ENCODE assay signal across 11 mouse cellular contexts in genomic region chr4:135248250-135249018, GRCm38 (mm10). TPM values are rescaled to one million over a fixed set of nuclear protein-coding genes. Genes with fewer than 3 reads are reported as not detected.
A peak's percentile ranks its signal among the peaks of the same experiment; 100 is the strongest.
DNase-seq lines count a peak whose midpoint lies in the region; ATAC-seq lines count a peak whose summit lies in the region.
"Had no signal": no experiment of that assay in that cellular context is flagged by ENCODE, and none has a peak within 500 bp of the region (broad histone marks: within the 10 kb centered on the region; RNA-seq: fewer than 3 reads in every experiment).

No protein-coding gene starts in this region.

- H3K4me1 ChIP-seq in embryonic facial prominence, embryonic 12.5 days: peaks cover 44% of the 10 kb centered on the region
- H3K4me1 ChIP-seq in embryonic facial prominence, embryonic 10.5 days: peaks cover 39% of the 10 kb centered on the region
- peaks cover 41% of the 10 kb centered on the region for H3K4me1 ChIP-seq in embryonic facial prominence, embryonic 13.5 days

- no peak overlapping the region for H3K4me2 ChIP-seq in embryonic facial prominence, embryonic 12.5 days (replicated peaks)
- H3K4me2 ChIP-seq in embryonic facial prominence, embryonic 13.5 days: no peak overlapping the region
- H3K4me2 ChIP-seq: embryonic facial prominence, embryonic 15.5 days had no signal

- peaks cover 6% of the 10 kb centered on the region for H3K9me3 ChIP-seq in embryonic facial prominence, embryonic 12.5 days
- peaks cover 4% of the 10 kb centered on the region; the same call in 1 of the 2 replicates for H3K9me3 ChIP-seq in embryonic facial prominence, embryonic 10.5 days
- no peaks in the 10 kb centered on the region for H3K9me3 ChIP-seq in embryonic facial prominence, embryonic 13.5 days
- H3K9me3 ChIP-seq: embryonic facial prominence, embryonic 15.5 days had no signal

- 0 out of 2 replicates have a peak overlapping the region, but pooled peaks have one; percentile 12 for H3K27ac ChIP-seq in embryonic facial prominence, embryonic 12.5 days
- no peak overlapping the region for H3K27ac ChIP-seq in embryonic facial prominence, embryonic 10.5 days (replicated peaks)
- no peak overlapping the region for H3K27ac ChIP-seq in embryonic facial prominence, embryonic 13.5 days
- H3K27ac ChIP-seq: embryonic facial prominence, embryonic 15.5 days had no signal

- 0 out of 2 replicates have a peak, but pooled peaks cover 6% of the 10 kb centered on the region for H3K36me3 ChIP-seq in embryonic facial prominence, embryonic 12.5 days
- H3K36me3 ChIP-seq in embryonic facial prominence, embryonic 10.5 days (replicated peaks): peaks cover 32% of the 10 kb centered on the region
- H3K36me3 ChIP-seq in embryonic facial prominence, embryonic 13.5 days: no peaks in the 10 kb centered on the region
- H3K36me3 ChIP-seq: embryonic facial prominence, embryonic 15.5 days had no signal

- ATAC-seq in embryonic facial prominence, embryonic 12.5 days (ENCODE audit: insufficient number of reproducible peaks, insufficient read depth, low FRiP score, low TSS enrichment): no peak
- ATAC-seq in embryonic facial prominence, embryonic 13.5 days (ENCODE audit: insufficient number of reproducible peaks, insufficient read depth, low FRiP score, low TSS enrichment, low read depth): no peak

- no peak overlapping the region for H3K4me3 ChIP-seq in embryonic facial prominence, embryonic 12.5 days
- H3K4me3 ChIP-seq in embryonic facial prominence, embryonic 10.5 days: no peak overlapping the region
- H3K4me3 ChIP-seq in embryonic facial prominence, embryonic 13.5 days: no peak overlapping the region
- H3K4me3 ChIP-seq: embryonic facial prominence, embryonic 15.5 days; gastrocnemius, adult 2 months had no signal

- no peaks in the 10 kb centered on the region for H3K27me3 ChIP-seq in embryonic facial prominence, embryonic 12.5 days
- no peaks in the 10 kb centered on the region for H3K27me3 ChIP-seq in embryonic facial prominence, embryonic 10.5 days (replicated peaks; ENCODE audit: low read depth, poor library complexity, severe bottlenecking)
- no peaks in the 10 kb centered on the region for H3K27me3 ChIP-seq in embryonic facial prominence, embryonic 13.5 days
- H3K27me3 ChIP-seq: embryonic facial prominence, embryonic 15.5 days had no signal

- 67% methylated on average over 9 of the region's 9 CpGs for WGBS in embryonic facial prominence, embryonic 12.5 days
- WGBS in embryonic facial prominence, embryonic 10.5 days: 78% methylated on average over 9 of the region's 9 CpGs
- WGBS in embryonic facial prominence, embryonic 13.5 days: 56% methylated on average over 9 of the region's 9 CpGs

- DNase-seq in embryonic facial prominence, embryonic 10.5 days (ENCODE audit: low spot score): no peak
- peak; percentile 54 to 56 for DNase-seq in kidney, postnatal 36 days
- no peak for DNase-seq in kidney, adult 11 months
- peak; percentile 79 for DNase-seq in naive thymus-derived CD4-positive, alpha-beta T cell, adult 2 months (ENCODE audit: low read depth)
- DNase-seq in ovary, postnatal 14 days (ENCODE audit: low spot score): no peak
- DNase-seq in spleen, adult 18-20 months: no peak
- DNase-seq: gastrocnemius, adult 2 months; kidney, postnatal 14 days had no signal

- H3K9ac ChIP-seq in embryonic facial prominence, embryonic 12.5 days: no peak overlapping the region
- H3K9ac ChIP-seq in embryonic facial prominence, embryonic 13.5 days: peak overlapping the region; percentile 2; the same call in 1 of the 2 replicates
- H3K9ac ChIP-seq: embryonic facial prominence, embryonic 15.5 days had no signal

RNA-seq across cellular contexts. Expression of gene Clic4, which starts 24.2 kb away (rescaled TPM):
- 171 and 176 TPM in 2 replicates for polyA plus RNA-seq in embryonic facial prominence, embryonic 12.5 days (2016; fragmentation: Nextera tagmentation; extraction: Ambion mirVana)
- polyA plus RNA-seq in embryonic facial prominence, embryonic 10.5 days (2016; fragmentation: Nextera tagmentation; extraction: Ambion mirVana): 207 and 211 TPM in 2 replicates
- polyA plus RNA-seq in embryonic facial prominence, embryonic 13.5 days (2015; fragmentation: Nextera tagmentation; extraction: Ambion mirVana): 121 TPM in 2 replicates

Comparison
In these comparisons a context has a peak if more than half of its experiments do, and no peak if none do; other contexts are left out.
1. DNase-seq: peak in kidney, postnatal 36 days (2 of 2) and naive thymus-derived CD4-positive, alpha-beta T cell, adult 2 months (single experiment); none in embryonic facial prominence, embryonic 10.5 days (single experiment), kidney, adult 11 months (single experiment), ovary, postnatal 14 days (single experiment) and spleen, adult 18-20 months (0 of 2).